Mouse (Mus musculus) myocyte (in vitro differentiated cells): ENCODE results near the gene Sh3d19.

Experiments
- CEBPB ChIP-seq: IDR thresholded peaks from 2 replicates; pipeline ENCODE4 v1.6.1; 2011; ENCODE audit warnings: mild to moderate bottlenecking, moderate library complexity; ENCODE audit not compliant: poor library complexity, insufficient read depth, severe bottlenecking
- MYOG ChIP-seq, 3 experiments: IDR thresholded peaks; one replicate each; pipeline ENCODE4 v1.6.1; 2011; ENCODE audit warnings: control low read depth in 2 of 3, low read depth in 2 of 3, mild to moderate bottlenecking in 2 of 3; ENCODE audit not compliant: insufficient read length in 2 of 3, control insufficient read depth in 1 of 3, insufficient read depth in 1 of 3
- POLR2A ChIP-seq: IDR thresholded peaks from one replicate; pipeline ENCODE4 v1.6.1; 2011; ENCODE audit warnings: low read depth, mild to moderate bottlenecking, control low read depth, moderate library complexity; ENCODE audit not compliant: insufficient read length
- SRF ChIP-seq: IDR thresholded peaks from one replicate; pipeline ENCODE4 v1.6.1; 2011; ENCODE audit warnings: low read depth; ENCODE audit not compliant: control insufficient read depth, insufficient read length
- TCF12 ChIP-seq: IDR thresholded peaks from one replicate; pipeline ENCODE4 v1.6.1; 2011; ENCODE audit warnings: mild to moderate bottlenecking, control low read depth; ENCODE audit not compliant: poor library complexity, insufficient read depth, severe bottlenecking
- USF1 ChIP-seq: IDR thresholded peaks from one replicate; pipeline ENCODE4 v1.6.1; 2011; ENCODE audit warnings: low read depth, mild to moderate bottlenecking, control low read depth, moderate library complexity

GRCm38 (mm10) chr3:85933586-85933985 lies 37.3 kb upstream of the Sh3d19 start:
- TF ChIP-seq SRF (no peak), USF1 (no peak), POLR2A (no peak), MYOG (IDR thresholded peaks at IDR 0.05; ENCODE audit: control insufficient read depth in 1 of 3, insufficient read depth in 1 of 3, insufficient read length in 2 of 3, low read depth in 2 of 3) (no peak), TCF12 (no peak), CEBPB (no peak)
